Mouse (Mus musculus) lung, postnatal 10 days (tissue): ENCODE data around the gene Prkd2.

Source experiments
- DNase-seq: peaks from one replicate; pipeline ENCODE4 v3.0.0; 2021

Prkd2 gene

GRCm38 (mm10) chr7:16827274-16827673 is 15.4 kb upstream of the Prkd2 start:
- DNase-seq: no peak

- no peak for DNase-seq
Observed at GRCm38 (mm10) chr7:16830449-16830848, 12.3 kb upstream of the Prkd2 start.

GRCm38 (mm10) chr7:16837916-16838803 is 4.5 kb upstream of the Prkd2 start:
- DNase-seq: no peak

- DNase-seq: no peak
Observed at GRCm38 (mm10) chr7:16838804-16839426, 3.8 kb upstream of the Prkd2 start.

- no peak for DNase-seq
Observed at GRCm38 (mm10) chr7:16839427-16840108, 3.1 kb upstream of the Prkd2 start.

GRCm38 (mm10) chr7:16840109-16840491 is 2.6 kb upstream of the Prkd2 start:
- no peak for DNase-seq

- no peak for DNase-seq
Observed at GRCm38 (mm10) chr7:16841078-16841477, 1.6 kb upstream of the Prkd2 start.

GRCm38 (mm10) chr7:16841561-16842560 is 841 bp upstream of the Prkd2 start:
- DNase-seq: peak; percentile 43

GRCm38 (mm10) chr7:16843441-16844171 is 904 bp downstream of the Prkd2 start:
- DNase-seq: peak; percentile 57

GRCm38 (mm10) chr7:16844696-16845071 is 2.0 kb downstream of the Prkd2 start:
- DNase-seq: peak; percentile 38

- DNase-seq: peak; percentile 71
Observed at GRCm38 (mm10) chr7:16845072-16845819, 2.5 kb downstream of the Prkd2 start.

- no peak for DNase-seq
Observed at GRCm38 (mm10) chr7:16845820-16846167, 3.1 kb downstream of the Prkd2 start.

GRCm38 (mm10) chr7:16846775-16847174 is 4.1 kb downstream of the Prkd2 start:
- no peak for DNase-seq

- no peak for DNase-seq
Observed at GRCm38 (mm10) chr7:16847507-16847906, 4.8 kb downstream of the Prkd2 start.

- peak; percentile 75 for DNase-seq
Observed at GRCm38 (mm10) chr7:16848579-16848978, 5.9 kb downstream of the Prkd2 start.

GRCm38 (mm10) chr7:16851636-16852035 is 8.9 kb downstream of the Prkd2 start:
- DNase-seq: no peak

- DNase-seq: peak; percentile 78
Observed at GRCm38 (mm10) chr7:16853302-16853831, 10.7 kb downstream of the Prkd2 start.

- no peak for DNase-seq
Observed at GRCm38 (mm10) chr7:16858336-16858735, 15.6 kb downstream of the Prkd2 start.

- peak; percentile 66 for DNase-seq
Observed at GRCm38 (mm10) chr7:16859902-16860651, 17.4 kb downstream of the Prkd2 start.

GRCm38 (mm10) chr7:16867488-16867887 is 24.8 kb downstream of the Prkd2 start:
- DNase-seq: no peak
